Mouse (Mus musculus) layer of hippocampus, postnatal 14 days (tissue): ENCODE results near the gene Rab5c. TPM values are rescaled to one million over a fixed set of nuclear protein-coding genes. Genes with fewer than 3 reads are reported as not detected.

Experiments
- DNase-seq, 2 experiments: peaks; one replicate each; pipeline ENCODE4 v3.0.0; 2021 to 2022; ENCODE audit warnings: low spot score in 2 of 2, mixed read lengths in 1 of 2
- long read RNA-seq, 2 experiments: library from polyadenylated mRNA; stranded (forward); transcript quantifications; one replicate each; pipeline ENCODE4 v2.0.0; 2021
- total RNA-seq, 2 experiments: library from RNA; stranded (reverse); gene quantifications; 2 replicates each; pipeline ENCODE4 v1.2.3; 2021

The Rab5c gene
- total RNA-seq = 100 to 1,000 TPM; 145 to 150 TPM
- long read RNA-seq, experiment 1, transcript Rab5c-202 (6 exons, 1,915 nt) = major isoform, 7 of 12 reads
- long read RNA-seq, experiment 1, partial matches to known transcripts = 0 of 12 reads
- long read RNA-seq, experiment 1, other reads (novel, unspliced or antisense) = 5 of 12 reads
- long read RNA-seq, experiment 2, transcript Rab5c-202 (6 exons, 1,915 nt) = major isoform, 16 of 25 reads
- long read RNA-seq, experiment 2, partial matches to known transcripts = 0 of 25 reads
- long read RNA-seq, experiment 2, other reads (novel, unspliced or antisense) = 9 of 25 reads

GRCm38 (mm10) chr11:100738066-100738604 lies at the start of gene Rab5c:
TSS of gene Rab5c (minus strand) at chr11:100738215.
- peak; percentile 97 to 99 for DNase-seq

- DNase-seq = peak in 1 of 2 experiments; percentile 58
Observed at GRCm38 (mm10) chr11:100785774-100786173, 47.8 kb upstream of the Rab5c start.

GRCm38 (mm10) chr11:100784286-100784685 lies 46.3 kb upstream of the Rab5c start:
- DNase-seq = no peak

- DNase-seq = no peak
Observed at GRCm38 (mm10) chr11:100782568-100782967, 44.6 kb upstream of the Rab5c start.

GRCm38 (mm10) chr11:100781763-100782475 lies 43.9 kb upstream of the Rab5c start:
- no peak for DNase-seq

- DNase-seq = no peak
Observed at GRCm38 (mm10) chr11:100780247-100780646, 42.2 kb upstream of the Rab5c start.

GRCm38 (mm10) chr11:100778069-100778468 lies 40.1 kb upstream of the Rab5c start:
- no peak for DNase-seq

GRCm38 (mm10) chr11:100775921-100776320 lies 37.9 kb upstream of the Rab5c start:
- no peak for DNase-seq

- no peak for DNase-seq
Observed at GRCm38 (mm10) chr11:100774261-100774660, 36.2 kb upstream of the Rab5c start.

GRCm38 (mm10) chr11:100770646-100771408 lies 32.8 kb upstream of the Rab5c start, which contains the start of gene Ghdc:
TSS of gene Ghdc (minus strand) at chr11:100770957.
- peak; percentile 52 to 77 for DNase-seq

GRCm38 (mm10) chr11:100769980-100770379 lies 32.0 kb upstream of the Rab5c start:
- no peak for DNase-seq

GRCm38 (mm10) chr11:100767871-100768270 lies 29.9 kb upstream of the Rab5c start:
- DNase-seq = no peak

- no peak for DNase-seq
Observed at GRCm38 (mm10) chr11:100766726-100767125, 28.7 kb upstream of the Rab5c start.

GRCm38 (mm10) chr11:100762831-100763230 lies 24.8 kb upstream of the Rab5c start, which contains the start of gene Hcrt:
TSS of gene Hcrt (minus strand) at chr11:100762931.
- no peak for DNase-seq

GRCm38 (mm10) chr11:100761547-100762045 lies 23.6 kb upstream of the Rab5c start:
- peak; percentile 85 to 94 for DNase-seq

- peak in 1 of 2 experiments; percentile 87 for DNase-seq
Observed at GRCm38 (mm10) chr11:100759611-100760233, 21.7 kb upstream of the Rab5c start, which contains the start of gene Kcnh4. TSS of gene Kcnh4 (minus strand) at chr11:100759942.

- no peak for DNase-seq
Observed at GRCm38 (mm10) chr11:100758707-100759610, 20.9 kb upstream of the Rab5c start.

- DNase-seq = no peak
Observed at GRCm38 (mm10) chr11:100757566-100757965, 19.6 kb upstream of the Rab5c start.

- DNase-seq = no peak
Observed at GRCm38 (mm10) chr11:100756476-100756875, 18.5 kb upstream of the Rab5c start.

- no peak for DNase-seq
Observed at GRCm38 (mm10) chr11:100754693-100755057, 16.7 kb upstream of the Rab5c start.
